Mouse (Mus musculus) embryonic facial prominence, embryonic 11.5 days (tissue): ENCODE results near the gene Dennd5a. TPM values are rescaled to one million over a fixed set of nuclear protein-coding genes. Genes with fewer than 3 reads are reported as not detected.
A peak's percentile ranks its signal among the peaks of the same experiment; 100 is the strongest.

Experiments
- ATAC-seq: fragments of 200-750 bp; cut with Nextera tagmentation; replicated peaks from 2 replicates; pipeline ENCODE4 v1.8.0; 2017; ENCODE audit warnings: low read depth; ENCODE audit not compliant: insufficient number of reproducible peaks, low FRiP score, low TSS enrichment
- DNase-seq: peaks from one replicate; pipeline ENCODE4 v3.0.0-alpha.2; 2015; ENCODE audit warnings: low spot score
- H3K27ac ChIP-seq: fragments of 300-500 bp; sonication (generic); replicated peaks from 2 replicates; pipeline ENCODE4 v1.5.1; 2014; ENCODE audit warnings: mild to moderate bottlenecking, low read depth, low read length, control low read depth
- H3K27me3 ChIP-seq: fragments of 300-500 bp; sonication (generic); 2 replicates; pipeline ENCODE4 v1.6.1; 2014; ENCODE audit warnings: mild to moderate bottlenecking, low read length, moderate library complexity, mixed read lengths; ENCODE audit not compliant: control insufficient read depth, insufficient read depth
- H3K36me3 ChIP-seq: fragments of 300-500 bp; sonication (generic); replicated peaks from 2 replicates; pipeline ENCODE4 v1.6.1; 2014; ENCODE audit warnings: low read depth, mild to moderate bottlenecking, low read length, moderate library complexity, mixed read lengths; ENCODE audit not compliant: control insufficient read depth, insufficient read depth
- H3K4me1 ChIP-seq: fragments of 300-500 bp; sonication (generic); 2 replicates; pipeline ENCODE4 v1.6.1; 2014; ENCODE audit warnings: low read length, mixed read lengths; ENCODE audit not compliant: control insufficient read depth, insufficient read depth
- H3K4me2 ChIP-seq: fragments of 300-500 bp; sonication (generic); 2 replicates; pipeline ENCODE4 v1.6.1; 2014; ENCODE audit warnings: low read depth, mild to moderate bottlenecking, control low read depth, low read length, moderate library complexity
- H3K4me3 ChIP-seq: fragments of 300-500 bp; sonication (generic); 2 replicates; pipeline ENCODE4 v1.5.1; 2014; ENCODE audit warnings: low read depth, low read length, control low read depth
- H3K9ac ChIP-seq: fragments of 300-500 bp; sonication (generic); replicated peaks from 2 replicates; pipeline ENCODE4 v1.6.1; 2014; ENCODE audit warnings: mild to moderate bottlenecking, control low read depth, low read length
- H3K9me3 ChIP-seq: fragments of 300-500 bp; sonication (generic); replicated peaks from 2 replicates; pipeline ENCODE4 v1.6.1; 2016; ENCODE audit warnings: mild to moderate bottlenecking, low read length, inconsistent platforms, mixed read lengths; ENCODE audit not compliant: control insufficient read depth
- WGBS: fragments of 180-500 bp; shearing (Covaris S2); extraction: QIAGEN DNeasy Blood & Tissue Kit; methylation state at CpG from one replicate; pipeline ENCODE4 v1.1.7; 2014; 5-methylcytosine and 5-hydroxymethylcytosine counted together
- polyA plus RNA-seq: library from polyadenylated mRNA; unstranded; fragments of >200 nt; fragmentation: Nextera tagmentation; extraction: Ambion mirVana; gene quantifications from 2 replicates; pipeline ENCODE4 v1.2.1, GENCODE M21; 2014

Gene Dennd5a
- polyA plus RNA-seq, 1 experiment from 2014 or later, result 48.2 TPM

- Histone ChIP-seq H3K36me3 (peaks cover 3% of the 10 kb centered on the region), H3K27me3 (no peaks in the 10 kb centered on the region), H3K9ac (no peak overlapping the region), H3K4me1 (no peaks in the 10 kb centered on the region), H3K4me3 (no peak overlapping the region), H3K27ac (no peak overlapping the region), H3K4me2 (no peak overlapping the region), H3K9me3 (no peaks in the 10 kb centered on the region)
- WGBS, result 91% methylated on average over 6 of the region's 6 CpGs
- DNase-seq (no peak), ATAC-seq (no peak)
Observed at GRCm38 (mm10) chr7:109975966-109976715, 15.9 kb upstream of the Dennd5a start.

- no peaks in the 10 kb centered on the region for H3K27me3 ChIP-seq
- DNase-seq, result no peak
- no peak overlapping the region for H3K9ac ChIP-seq
- H3K36me3 ChIP-seq, result no peaks in the 10 kb centered on the region
- no peak overlapping the region for H3K4me3 ChIP-seq
- no peaks in the 10 kb centered on the region for H3K4me1 ChIP-seq
- no peaks in the 10 kb centered on the region for H3K9me3 ChIP-seq
- H3K4me2 ChIP-seq, result no peak overlapping the region
- no peak for ATAC-seq
- 0 out of 2 replicates have a peak overlapping the region, but pooled peaks have one; percentile 3 for H3K27ac ChIP-seq
Observed at GRCm38 (mm10) chr7:109969542-109969941, 9.3 kb upstream of the Dennd5a start.

- Histone ChIP-seq H3K27me3 (no peaks in the 10 kb centered on the region), H3K9ac (no peak overlapping the region), H3K4me2 (no peak overlapping the region), H3K36me3 (no peaks in the 10 kb centered on the region), H3K27ac (0 out of 2 replicates have a peak overlapping the region, but pooled peaks have one; percentile 3), H3K9me3 (no peaks in the 10 kb centered on the region), H3K4me3 (no peak overlapping the region), H3K4me1 (no peaks in the 10 kb centered on the region)
- WGBS, result 0% methylated on average over 1 of the region's 2 CpGs
- peak; percentile 81 for ATAC-seq
- DNase-seq, result peak; percentile 50
Observed at GRCm38 (mm10) chr7:109968924-109969450, 8.7 kb upstream of the Dennd5a start.

GRCm38 (mm10) chr7:109967805-109968579 lies 7.7 kb upstream of the Dennd5a start:
- H3K4me1 ChIP-seq, result no peaks in the 10 kb centered on the region
- no peak overlapping the region for H3K9ac ChIP-seq
- WGBS, result 71% methylated on average over 11 of the region's 11 CpGs
- ATAC-seq (no peak), DNase-seq (no peak)
- no peak overlapping the region for H3K4me2 ChIP-seq
- no peaks in the 10 kb centered on the region for H3K36me3 ChIP-seq
- H3K27ac ChIP-seq, result no peak overlapping the region
- no peak overlapping the region for H3K4me3 ChIP-seq
- no peaks in the 10 kb centered on the region for H3K9me3 ChIP-seq
- H3K27me3 ChIP-seq, result no peaks in the 10 kb centered on the region

GRCm38 (mm10) chr7:109965658-109966057 lies 5.4 kb upstream of the Dennd5a start:
- Histone ChIP-seq H3K4me1 (no peaks in the 10 kb centered on the region), H3K4me2 (no peak overlapping the region), H3K27me3 (no peaks in the 10 kb centered on the region), H3K9me3 (no peaks in the 10 kb centered on the region), H3K4me3 (no peak overlapping the region), H3K9ac (no peak overlapping the region), H3K27ac (no peak overlapping the region), H3K36me3 (no peaks in the 10 kb centered on the region)
- ATAC-seq (no peak), DNase-seq (no peak)

GRCm38 (mm10) chr7:109963707-109964106 lies 3.4 kb upstream of the Dennd5a start:
- Histone ChIP-seq H3K27me3 (no peaks in the 10 kb centered on the region), H3K4me3 (no peak overlapping the region), H3K9me3 (no peaks in the 10 kb centered on the region), H3K4me2 (no peak overlapping the region), H3K4me1 (no peaks in the 10 kb centered on the region), H3K27ac (no peak overlapping the region), H3K9ac (no peak overlapping the region), H3K36me3 (no peaks in the 10 kb centered on the region)
- WGBS, result 97% methylated on average over 4 of the region's 4 CpGs
- no peak for ATAC-seq
- no peak for DNase-seq

GRCm38 (mm10) chr7:109962596-109962995 lies 2.3 kb upstream of the Dennd5a start:
- peak; percentile 40 for DNase-seq
- no peak for ATAC-seq

GRCm38 (mm10) chr7:109961570-109961969 lies 1.3 kb upstream of the Dennd5a start:
- H3K36me3 ChIP-seq, result no peaks in the 10 kb centered on the region
- H3K27ac ChIP-seq, result no peak overlapping the region
- no peak overlapping the region for H3K9ac ChIP-seq
- no peak overlapping the region for H3K4me3 ChIP-seq
- 87% methylated on average over 2 of the region's 2 CpGs for WGBS
- H3K27me3 ChIP-seq, result no peaks in the 10 kb centered on the region
- no peaks in the 10 kb centered on the region for H3K4me1 ChIP-seq
- no peaks in the 10 kb centered on the region for H3K9me3 ChIP-seq
- DNase-seq (no peak), ATAC-seq (no peak)
- no peak overlapping the region for H3K4me2 ChIP-seq

More at GRCm38 (mm10) chr7:109962596-109962995, 2.3 kb upstream of the Dennd5a start:
- Histone ChIP-seq H3K9me3 (no peaks in the 10 kb centered on the region), H3K36me3 (no peaks in the 10 kb centered on the region), H3K9ac (no peak overlapping the region), H3K27me3 (no peaks in the 10 kb centered on the region), H3K4me2 (no peak overlapping the region), H3K4me3 (no peak overlapping the region), H3K4me1 (no peaks in the 10 kb centered on the region), H3K27ac (no peak overlapping the region)
- 59% methylated on average over 4 of the region's 4 CpGs for WGBS
